Mouse (Mus musculus) liver (tissue): ENCODE data around the gene Acyp1.

Experiments used
- DNase-seq: peaks from one replicate; pipeline ENCODE4 v3.0.0-alpha.2; 2020; ENCODE audit warnings: mixed read lengths

Acyp1 gene

DNA sequence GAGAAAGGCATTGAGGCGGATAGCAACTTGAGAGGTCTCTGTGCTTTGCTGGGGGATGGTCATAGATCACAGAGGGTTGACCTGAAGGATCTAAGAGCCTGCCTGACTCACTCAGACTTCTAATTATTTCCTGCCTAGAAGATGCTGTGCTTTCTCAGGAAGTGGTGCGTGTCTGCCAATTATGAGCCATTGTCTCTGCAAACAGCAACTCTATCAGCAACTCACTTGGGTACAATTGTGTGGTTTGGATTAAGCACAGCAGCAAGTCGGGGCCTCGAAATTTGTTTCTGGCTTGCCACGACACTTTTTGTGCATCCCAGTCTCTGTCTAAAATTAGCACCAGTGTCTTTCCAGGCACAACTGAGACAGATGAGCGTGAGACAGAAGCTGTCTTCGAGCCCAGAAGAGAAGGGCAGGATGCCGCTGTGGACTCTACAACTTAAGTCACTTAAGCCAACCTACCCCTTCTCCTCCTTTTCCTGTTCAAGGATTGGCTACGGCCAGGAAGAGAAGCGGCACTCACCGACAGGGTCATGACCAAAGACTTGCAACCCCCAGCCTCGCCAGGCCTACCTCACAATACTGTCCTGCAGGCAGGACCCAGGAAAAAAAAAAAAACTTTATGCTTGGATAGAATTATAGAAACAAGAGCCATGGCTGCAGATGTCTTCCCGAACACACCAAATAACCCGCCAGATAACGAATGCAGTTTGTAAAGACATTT, 60.2 kb downstream of the Acyp1 start:
- no peak for DNase-seq

DNA sequence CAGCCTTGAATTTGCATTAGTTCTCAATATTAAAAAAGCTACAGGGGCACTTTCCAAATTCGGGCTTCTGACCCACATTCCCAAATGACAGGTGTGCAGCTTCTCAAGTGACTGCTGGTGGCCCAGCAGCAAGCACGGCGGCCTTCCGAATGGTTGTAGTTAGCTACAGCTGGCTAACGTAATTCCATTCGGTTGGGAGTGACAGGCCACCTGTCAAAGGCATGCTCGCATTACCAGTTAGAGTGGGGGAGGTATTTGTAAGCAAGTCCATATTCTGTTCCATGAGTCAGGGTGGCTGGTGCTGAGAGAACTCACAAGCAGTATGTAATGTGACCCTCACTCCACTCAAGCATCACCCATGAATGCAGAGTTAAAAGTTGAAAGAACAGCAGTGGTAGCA, 61.0 kb downstream of the Acyp1 start:
- no peak for DNase-seq
